Mouse (Mus musculus): ENCODE results near the gene Rnase2a. TPM values are rescaled to one million over a fixed set of nuclear protein-coding genes. Genes with fewer than 3 reads are reported as not detected.
A peak's percentile ranks its signal among the peaks of the same experiment; 100 is the strongest.
"Not testable (repeated sequence)": the region's sequence is repeated elsewhere in the genome, so short reads cannot be mapped to it uniquely, and the experiment has no call there.

Rnase2a gene
- not detected for total RNA-seq (2021)

GRCm38 (mm10) chr14:51256041-51256440, at the start of gene Rnase2a:
Gene Rnase2a, minus strand, starts transcription at chr14:51256112.
- no peak for DNase-seq (ENCODE audit: low spot score in 2 of 2)
- intact Hi-C loops (cut with DNase I) = no loop called here

GRCm38 (mm10) chr14:51291505-51291904, 35.6 kb upstream of the Rnase2a start:
- DNase-seq (ENCODE audit: low spot score in 2 of 2) = no peak
- intact Hi-C loops (cut with DNase I) = no loop called here

DNA sequence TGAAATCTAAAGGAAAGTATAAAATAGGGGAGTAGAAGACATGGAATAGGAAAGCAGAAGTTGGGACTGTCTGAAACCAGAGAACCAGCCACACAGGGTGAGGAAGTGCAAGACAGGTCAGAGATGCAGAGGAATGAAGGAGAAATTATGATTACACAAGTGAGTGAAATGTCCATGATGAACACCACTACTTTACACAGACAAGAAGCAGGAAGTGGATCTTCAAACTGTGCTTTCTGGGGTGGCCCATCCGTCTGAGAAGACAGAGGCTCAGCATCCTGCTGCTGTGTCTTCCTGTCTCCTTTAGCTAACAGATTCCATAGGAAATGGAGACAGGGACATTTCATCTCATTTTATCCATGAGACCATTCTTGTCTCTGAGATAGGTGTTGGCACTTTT, 22.6 kb upstream of the Rnase2a start:
- intact Hi-C loops (cut with DNase I); DNase-seq (ENCODE audit: low spot score in 2 of 2): not testable (repeated sequence)

DNA sequence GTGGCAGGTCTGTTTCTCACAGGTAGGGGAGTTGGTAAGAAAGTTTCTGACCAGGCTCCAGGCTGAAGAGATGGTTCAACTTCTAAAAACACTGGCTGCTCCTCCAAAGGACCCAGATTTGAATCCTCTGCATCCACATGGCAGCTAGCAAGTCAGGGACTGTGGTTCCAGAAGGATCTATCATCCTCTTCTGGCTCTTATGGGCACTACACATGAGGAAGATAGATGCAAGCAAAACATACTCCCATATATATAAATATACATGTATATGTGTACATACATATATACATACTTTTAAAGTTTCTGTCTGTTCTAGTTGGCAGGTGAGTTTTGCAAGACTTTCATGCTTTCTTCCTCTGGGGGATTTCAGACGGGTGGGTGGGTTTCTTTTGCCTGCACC, 12.8 kb upstream of the Rnase2a start:
- DNase-seq (ENCODE audit: low spot score in 2 of 2) = no peak
- intact Hi-C loops (cut with DNase I) = no loop called here

DNA sequence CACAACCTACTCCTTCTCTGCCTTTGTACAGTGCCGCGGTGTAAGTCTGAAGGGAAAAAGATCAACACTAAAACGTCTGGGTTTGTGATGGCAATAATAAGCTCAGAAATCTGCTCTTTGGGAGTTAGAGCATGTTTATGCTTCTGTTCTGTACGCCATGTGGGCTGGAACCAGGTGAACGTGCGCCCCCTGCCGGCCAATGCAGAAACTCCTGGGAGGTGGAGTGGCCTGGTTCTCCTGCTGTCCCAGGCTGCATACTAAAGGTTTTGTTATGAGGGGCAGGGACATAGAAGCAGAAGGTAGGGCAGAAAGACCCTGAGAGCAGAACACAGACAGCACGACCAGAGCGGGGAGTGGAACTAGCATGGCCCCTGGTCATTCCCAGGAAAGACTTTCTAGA, 10.2 kb upstream of the Rnase2a start:
- peak; percentile 61 to 65 for DNase-seq (ENCODE audit: low spot score in 2 of 2)
- intact Hi-C loops (cut with DNase I) = loop anchor here (2.0 kb wide), 1 partner anchor 165 kb away; no protein-coding TSS in a partner anchor

- intact Hi-C loops (cut with DNase I) = loop anchor here (2.0 kb wide), 1 partner anchor 165 kb away; no protein-coding TSS in a partner anchor
- no peak for DNase-seq (ENCODE audit: low spot score in 2 of 2)
These were observed 9.8 kb upstream of the Rnase2a start for GRCm38 (mm10) chr14:51265667-51266066.

- intact Hi-C loops (cut with DNase I) = no loop called here
These were observed 6.5 kb upstream of the Rnase2a start for GRCm38 (mm10) chr14:51262397-51262796.

GRCm38 (mm10) chr14:51259741-51260140, 3.8 kb upstream of the Rnase2a start:
- intact Hi-C loops (cut with DNase I) = no loop called here
- no peak for DNase-seq (ENCODE audit: low spot score in 2 of 2)

More at GRCm38 (mm10) chr14:51262397-51262796, 6.5 kb upstream of the Rnase2a start:
- DNase-seq (ENCODE audit: low spot score in 2 of 2) = no peak

GRCm38 (mm10) chr14:51253569-51253968, 2.3 kb downstream of the Rnase2a start:
- DNase-seq (ENCODE audit: low spot score in 2 of 2) = no peak
- intact Hi-C loops (cut with DNase I) = loop anchor here (5.0 kb wide), 1 partner anchor 504 kb away; no protein-coding TSS in a partner anchor

- DNase-seq (ENCODE audit: low spot score in 2 of 2) = not testable (repeated sequence)
- intact Hi-C loops (cut with DNase I) = loop anchor here (5.0 kb wide), 1 partner anchor 505 kb away; no protein-coding TSS in a partner anchor
These were observed 3.7 kb downstream of the Rnase2a start for GRCm38 (mm10) chr14:51252206-51252605.

GRCm38 (mm10) chr14:51250348-51250747, 5.6 kb downstream of the Rnase2a start:
- intact Hi-C loops (cut with DNase I) = loop anchor here (5.0 kb wide), 1 partner anchor 507 kb away; no protein-coding TSS in a partner anchor
- DNase-seq (ENCODE audit: low spot score in 2 of 2) = no peak

DNA sequence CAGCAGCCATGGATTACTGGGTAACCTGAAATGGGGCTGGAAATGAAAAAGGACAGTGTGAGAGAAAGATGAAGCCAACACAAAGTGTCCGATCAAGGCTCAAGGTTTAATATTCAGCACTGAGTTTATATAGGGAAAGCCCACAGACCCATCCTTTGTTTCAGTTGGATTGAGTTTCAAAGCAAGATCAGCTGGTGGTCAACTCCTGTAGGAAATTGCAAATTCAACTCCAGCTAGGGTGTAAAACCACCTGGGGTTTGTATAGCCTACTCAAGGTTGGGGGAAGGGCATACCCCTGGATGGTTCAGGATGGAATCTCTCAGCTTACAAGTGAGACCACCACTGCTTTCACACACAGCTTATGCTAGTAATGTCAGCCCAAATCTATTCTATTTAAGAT, 8.2 kb downstream of the Rnase2a start:
- no peak for DNase-seq (ENCODE audit: low spot score in 2 of 2)
- intact Hi-C loops (cut with DNase I) = no loop called here

DNA sequence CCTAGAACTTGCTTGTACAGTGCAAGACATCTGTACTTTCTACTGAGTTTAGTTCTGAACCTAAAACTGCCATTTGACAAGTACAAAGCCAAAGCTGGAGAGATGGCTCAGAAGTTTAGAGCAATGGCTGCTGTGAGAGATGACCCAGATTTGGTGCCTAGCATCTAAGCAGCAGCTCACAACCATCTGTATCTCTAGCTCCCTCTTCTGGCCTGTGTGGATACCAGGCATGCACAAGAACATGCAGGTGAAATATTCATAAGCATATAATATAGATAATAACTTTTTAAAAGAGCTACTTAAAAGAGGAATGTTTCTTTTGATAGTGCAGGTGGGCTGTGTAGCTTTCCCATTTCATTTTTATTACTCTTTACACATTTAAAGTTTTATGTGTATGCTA, 15.0 kb downstream of the Rnase2a start:
- intact Hi-C loops (cut with DNase I) = loop anchor here (5.0 kb wide), 2 partner anchors 64 to 139 kb away; no protein-coding TSS in a partner anchor
- peak; percentile 8 to 19 for DNase-seq (ENCODE audit: low spot score in 2 of 2)

DNA sequence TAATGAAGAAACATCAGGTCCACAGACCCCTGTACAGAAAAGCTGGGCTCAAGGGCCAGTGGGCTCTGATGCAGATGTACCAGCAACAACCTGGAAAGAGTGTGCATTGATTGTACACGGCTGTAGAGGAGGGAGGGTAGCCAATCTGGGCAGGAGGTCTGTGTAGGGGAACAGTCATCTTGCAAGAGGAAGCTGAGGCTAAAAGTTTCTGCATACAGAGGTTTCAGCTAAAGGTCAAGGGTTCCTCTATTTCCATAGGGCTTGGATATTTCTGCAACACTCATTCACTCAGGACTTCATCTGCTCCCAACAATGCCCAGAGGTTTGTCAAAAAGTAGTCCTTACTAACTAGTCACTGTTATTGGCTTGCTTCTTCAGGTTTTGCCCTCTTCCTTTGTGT, 18.4 kb downstream of the Rnase2a start:
- intact Hi-C loops (cut with DNase I); DNase-seq (ENCODE audit: low spot score in 2 of 2): not testable (repeated sequence)

- DNase-seq (ENCODE audit: low spot score in 2 of 2); intact Hi-C loops (cut with DNase I): not testable (repeated sequence)
These were observed 26.3 kb downstream of the Rnase2a start for GRCm38 (mm10) chr14:51229657-51230056.

GRCm38 (mm10) chr14:51220075-51220474, 35.8 kb downstream of the Rnase2a start:
- intact Hi-C loops (cut with DNase I); DNase-seq (ENCODE audit: low spot score in 2 of 2): not testable (repeated sequence)

Other genes starting within 250 kb of the Rnase2a start
- gene Rnase10, start 248.4 kb downstream of the Rnase2a start, total RNA-seq (2021) = under 1 TPM; 0.20 to 0.25 TPM
- not detected for gene Rnase9, start 214.2 kb downstream of the Rnase2a start, total RNA-seq (2021)
- not detected for gene Rnase11, start 205.9 kb downstream of the Rnase2a start, total RNA-seq (2021)
- not detected for gene Rnase12, start 198.5 kb downstream of the Rnase2a start, total RNA-seq (2021)
- not detected for gene Olfr750, start 181.7 kb downstream of the Rnase2a start, total RNA-seq (2021)
- gene Rnase4, start 165.0 kb downstream of the Rnase2a start, total RNA-seq (2021) = 10 to 100 TPM; 17.8 to 19.3 TPM
- 1 to 10 TPM; 3.6 to 5.3 TPM for gene Ang, start 165.0 kb downstream of the Rnase2a start, total RNA-seq (2021)
- not detected for gene Eddm3b, start 141.7 kb downstream of the Rnase2a start, total RNA-seq (2021)
- under 1 TPM in 1 of 2 experiments, not detected in 1; 0.12 TPM for gene Rnase6, start 132.2 kb downstream of the Rnase2a start, total RNA-seq (2021)
- gene Rnase1, start 109.3 kb downstream of the Rnase2a start, total RNA-seq (2021) = under 1 TPM; 0.76 to 0.97 TPM
- gene Rnase2b, start 93.9 kb downstream of the Rnase2a start, total RNA-seq (2021) = not detected
- not detected for gene Ang2, start 57.0 kb downstream of the Rnase2a start, total RNA-seq (2021)
- not detected for gene Ear14, start 52.7 kb downstream of the Rnase2a start, total RNA-seq (2021)
- not detected for gene Gm7247, start 105.6 kb upstream of the Rnase2a start, total RNA-seq (2021)
- gene Vmn2r88, start 154.7 kb upstream of the Rnase2a start, total RNA-seq (2021) = not detected
- gene Vmn2r89, start 195.7 kb upstream of the Rnase2a start, total RNA-seq (2021) = not detected

Measured in left cerebral cortex, postnatal 36 days (tissue).